Mouse (Mus musculus) heart, adult 2 months (tissue): Measurements from ENCODE around the gene Egflam. TPM values are rescaled to one million over a fixed set of nuclear protein-coding genes. Genes with fewer than 3 reads are reported as not detected.

Source experiments
- DNase-seq, 2 experiments: peaks; one replicate each; pipeline ENCODE4 v3.0.0; 2021
- H3K27ac ChIP-seq: fragments of 200-600 bp; 2 replicates; pipeline ENCODE4 v1.8.1; 2022
- H3K27me3 ChIP-seq: fragments of 200-500 bp; 2 replicates; pipeline ENCODE4 v1.6.1; 2012; ENCODE audit warnings: mild to moderate bottlenecking, low read length, inconsistent platforms, mixed read lengths; ENCODE audit not compliant: control insufficient read depth, insufficient read depth
- H3K36me3 ChIP-seq: fragments of 200-500 bp; 2 replicates; pipeline ENCODE4 v1.6.1; 2012; ENCODE audit warnings: low read length, inconsistent platforms; ENCODE audit not compliant: control insufficient read depth, insufficient read depth
- H3K4me1 ChIP-seq: fragments of 200-500 bp; 2 replicates; pipeline ENCODE4 v1.6.1; 2011; ENCODE audit warnings: low read length; ENCODE audit not compliant: control insufficient read depth, insufficient read depth
- H3K4me3 ChIP-seq: fragments of 200-600 bp; 2 replicates; pipeline ENCODE4 v1.8.1; 2022
- H3K79me2 ChIP-seq: fragments of 200-500 bp; replicated peaks from 2 replicates; pipeline ENCODE4 v1.6.1; 2012; ENCODE audit warnings: mild to moderate bottlenecking, inconsistent platforms, low read length, moderate library complexity, mixed read lengths; ENCODE audit not compliant: control insufficient read depth, insufficient read depth
- H3K9ac ChIP-seq: fragments of 200-500 bp; 2 replicates; pipeline ENCODE4 v1.6.1; 2012; ENCODE audit warnings: low read depth, mild to moderate bottlenecking, control low read depth, inconsistent platforms, low read length, mixed read lengths
- CTCF ChIP-seq: fragments of 200-600 bp; IDR thresholded peaks from 2 replicates; pipeline ENCODE4 v1.8.1; 2022; ENCODE audit warnings: antibody characterized with exemption, mild to moderate bottlenecking, moderate library complexity
- EP300 ChIP-seq: fragments of 200-500 bp; IDR thresholded peaks from 2 replicates; pipeline ENCODE4 v1.6.1; 2011; ENCODE audit warnings: low read depth, low read length, control low read depth; ENCODE audit not compliant: insufficient read depth
- POLR2A ChIP-seq: fragments of 200-500 bp; IDR thresholded peaks from 2 replicates; pipeline ENCODE4 v1.6.1; 2011; ENCODE audit warnings: mild to moderate bottlenecking, low read depth, low read length, control low read depth; ENCODE audit not compliant: insufficient read depth
- WGBS: fragments of 180-500 bp; shearing (Covaris S2); methylation state at CpG from one replicate; pipeline ENCODE4 v1.1.7; 2018; 5-methylcytosine and 5-hydroxymethylcytosine counted together
- intact Hi-C: fragments of 180-260 bp; cut with DNase I; formaldehyde crosslinking; loops from one replicate; pipeline ENCODE4 v1.15.1; 2025
- polyA plus RNA-seq: library from polyadenylated mRNA; depleted of rRNA; stranded (reverse); fragments of >200 nt; gene quantifications from 2 replicates; pipeline ENCODE4 v1.2.3, GENCODE M21; 2012
- total RNA-seq, 2 experiments: library from RNA; stranded (reverse); gene quantifications; 2 replicates each; pipeline ENCODE4 v1.2.3; 2021

Gene Egflam
- total and polyA plus RNA-seq, 3 experiments, result 7.1 to 12.0 (median 8.2) TPM

DNA sequence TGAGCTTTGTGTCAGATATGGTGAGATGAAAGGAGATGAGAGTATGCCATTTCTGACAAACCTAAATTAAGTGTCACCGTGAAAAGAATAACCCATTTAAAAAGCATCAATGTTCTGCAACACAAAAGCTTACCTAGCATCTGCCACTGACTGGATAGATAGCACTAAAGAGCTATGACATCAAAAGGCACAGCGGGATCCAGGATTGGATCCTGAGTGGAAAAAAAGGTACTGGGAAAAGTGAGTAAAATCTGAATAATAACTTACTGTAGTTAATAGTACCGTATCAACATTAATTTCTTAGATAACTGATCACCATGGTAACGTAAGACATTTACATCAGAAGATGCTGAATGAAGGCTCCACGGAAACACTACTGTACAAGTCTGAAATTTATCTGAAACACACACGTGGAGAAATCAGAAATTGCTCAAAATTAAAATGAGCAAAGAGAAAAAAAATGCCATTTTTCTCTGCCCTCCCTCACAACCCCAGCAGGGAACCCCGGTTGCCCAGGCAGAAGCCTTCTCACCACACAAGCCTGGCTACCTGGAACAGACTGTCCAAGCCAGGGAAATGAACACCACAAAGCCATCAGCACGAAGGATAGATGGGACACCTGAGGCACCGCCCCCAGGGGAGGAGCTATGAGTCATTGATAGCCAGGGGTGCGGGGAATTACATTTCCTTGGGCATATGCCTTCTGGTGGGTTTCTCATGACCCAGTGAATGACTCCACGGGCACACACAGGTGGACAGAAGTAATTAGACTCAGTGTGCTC lies 63.5 kb downstream of the Egflam start:
- Histone ChIP-seq H3K36me3 (no peaks in the 10 kb centered on the region), H3K27me3 (no peaks in the 10 kb centered on the region), H3K9ac (no peak overlapping the region), H3K27ac (no peak overlapping the region), H3K79me2 (no peaks in the 10 kb centered on the region), H3K4me1 (no peaks in the 10 kb centered on the region), H3K4me3 (no peak overlapping the region)
- DNase-seq, result no peak
- WGBS, result 72% methylated on average over 11 of the region's 11 CpGs
- intact Hi-C loops, result no loop called here
- TF ChIP-seq CTCF (no peak), EP300 (no peak), POLR2A (no peak)

DNA sequence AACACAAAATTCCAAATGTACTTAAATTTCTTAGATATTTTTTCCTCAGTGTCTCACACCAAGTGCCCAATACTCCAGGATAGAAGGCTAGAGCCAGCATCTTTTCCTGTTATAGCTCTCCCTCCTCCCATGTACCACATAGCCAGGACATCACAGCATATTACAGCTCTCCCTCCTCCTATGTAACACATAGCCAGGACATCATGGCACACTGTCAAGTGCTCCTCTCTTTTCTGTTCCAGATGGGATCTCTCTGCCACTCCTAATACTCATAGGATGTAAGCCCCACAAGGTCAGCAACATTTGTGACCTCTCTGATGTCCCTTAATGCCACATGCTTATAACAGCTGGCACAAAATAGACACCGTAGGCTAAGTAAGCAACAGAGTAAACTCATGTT lies 65.3 kb downstream of the Egflam start:
- intact Hi-C loops, result no loop called here
- no peaks in the 10 kb centered on the region for H3K4me1 ChIP-seq
- 96% methylated on average over 1 of the region's 1 CpGs for WGBS
- H3K4me3 ChIP-seq, result no peak overlapping the region
- H3K27ac ChIP-seq, result no peak overlapping the region
- no peaks in the 10 kb centered on the region for H3K79me2 ChIP-seq
- H3K9ac ChIP-seq, result no peak overlapping the region
- no peaks in the 10 kb centered on the region for H3K36me3 ChIP-seq
- H3K27me3 ChIP-seq, result no peaks in the 10 kb centered on the region
- TF ChIP-seq EP300 (no peak), POLR2A (no peak), CTCF (no peak)
- no peak for DNase-seq

GRCm38 (mm10) chr15:7322599-7323311 lies 75.4 kb downstream of the Egflam start:
- Histone ChIP-seq H3K36me3 (no peaks in the 10 kb centered on the region), H3K27ac (no peak overlapping the region), H3K4me3 (no peak overlapping the region), H3K79me2 (no peaks in the 10 kb centered on the region), H3K9ac (no peak overlapping the region), H3K4me1 (no peaks in the 10 kb centered on the region), H3K27me3 (no peaks in the 10 kb centered on the region)
- intact Hi-C loops, result no loop called here
- no peak for TF ChIP-seq EP300
- no peak for TF ChIP-seq POLR2A
- no peak for TF ChIP-seq CTCF
- WGBS, result 76% methylated on average over 2 of the region's 2 CpGs
- DNase-seq, result no peak

DNA sequence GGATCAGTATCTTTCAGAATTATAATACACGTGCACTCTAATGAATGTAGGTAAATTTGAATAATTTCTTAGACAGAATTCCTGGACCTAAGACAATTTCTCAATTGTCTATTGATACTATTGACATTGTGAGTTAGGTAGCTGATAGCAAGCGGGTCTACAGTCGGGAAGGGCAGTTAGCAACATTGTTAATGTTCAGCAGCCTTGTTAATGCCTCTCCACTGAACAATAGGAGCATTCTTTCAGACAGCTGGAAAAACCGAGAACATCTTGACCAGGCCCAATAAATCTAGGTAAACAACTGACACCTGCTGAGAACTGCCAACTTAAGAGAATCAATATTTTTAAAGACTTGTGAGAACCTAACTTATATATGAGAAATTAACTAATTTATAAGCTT lies 77.3 kb downstream of the Egflam start:
- Histone ChIP-seq H3K27ac (no peak overlapping the region), H3K9ac (no peak overlapping the region), H3K79me2 (no peaks in the 10 kb centered on the region), H3K27me3 (no peaks in the 10 kb centered on the region), H3K36me3 (no peaks in the 10 kb centered on the region), H3K4me3 (no peak overlapping the region), H3K4me1 (no peaks in the 10 kb centered on the region)
- TF ChIP-seq POLR2A (no peak), CTCF (no peak), EP300 (no peak)
- WGBS, result 79% methylated on average over 4 of the region's 4 CpGs
- DNase-seq, result no peak
- intact Hi-C loops, result no loop called here

GRCm38 (mm10) chr15:7315539-7315938 lies 82.7 kb downstream of the Egflam start:
- Histone ChIP-seq H3K4me3 (no peak overlapping the region), H3K27me3 (no peaks in the 10 kb centered on the region), H3K4me1 (no peaks in the 10 kb centered on the region), H3K36me3 (no peaks in the 10 kb centered on the region), H3K27ac (no peak overlapping the region), H3K79me2 (no peaks in the 10 kb centered on the region), H3K9ac (no peak overlapping the region)
- no peak for TF ChIP-seq CTCF
- TF ChIP-seq EP300, result no peak
- no peak for TF ChIP-seq POLR2A
- WGBS, result 70% methylated on average over 9 of the region's 9 CpGs
- DNase-seq, result no peak
- intact Hi-C loops, result no loop called here

GRCm38 (mm10) chr15:7308711-7309110 lies 89.5 kb downstream of the Egflam start:
- no peak for DNase-seq
- intact Hi-C loops, result no loop called here
- TF ChIP-seq EP300, result no peak
- TF ChIP-seq POLR2A, result no peak
- TF ChIP-seq CTCF, result no peak
- H3K4me1 ChIP-seq, result no peaks in the 10 kb centered on the region
- H3K79me2 ChIP-seq, result no peaks in the 10 kb centered on the region
- no peak overlapping the region for H3K4me3 ChIP-seq
- 70% methylated on average over 4 of the region's 4 CpGs for WGBS
- no peak overlapping the region for H3K9ac ChIP-seq
- H3K27me3 ChIP-seq, result no peaks in the 10 kb centered on the region
- H3K27ac ChIP-seq, result no peak overlapping the region
- H3K36me3 ChIP-seq, result no peaks in the 10 kb centered on the region
